Mouse (Mus musculus) left cerebral cortex, adult 8-10 months (tissue): Measurements from ENCODE around the gene Fam227a. TPM values are rescaled to one million over a fixed set of nuclear protein-coding genes. Genes with fewer than 3 reads are reported as not detected.

Source experiments
- DNase-seq, 2 experiments: peaks; one replicate each; pipeline ENCODE4 v3.0.0; 2022; ENCODE audit warnings: low spot score in 2 of 2
- total RNA-seq, 4 experiments: library from RNA; stranded (reverse); gene quantifications; 2 replicates each; pipeline ENCODE4 v1.2.4; 2022

The Fam227a gene
- 10 to 100 TPM; 10.4 to 11.4 (median 10.6) TPM for total RNA-seq

DNA sequence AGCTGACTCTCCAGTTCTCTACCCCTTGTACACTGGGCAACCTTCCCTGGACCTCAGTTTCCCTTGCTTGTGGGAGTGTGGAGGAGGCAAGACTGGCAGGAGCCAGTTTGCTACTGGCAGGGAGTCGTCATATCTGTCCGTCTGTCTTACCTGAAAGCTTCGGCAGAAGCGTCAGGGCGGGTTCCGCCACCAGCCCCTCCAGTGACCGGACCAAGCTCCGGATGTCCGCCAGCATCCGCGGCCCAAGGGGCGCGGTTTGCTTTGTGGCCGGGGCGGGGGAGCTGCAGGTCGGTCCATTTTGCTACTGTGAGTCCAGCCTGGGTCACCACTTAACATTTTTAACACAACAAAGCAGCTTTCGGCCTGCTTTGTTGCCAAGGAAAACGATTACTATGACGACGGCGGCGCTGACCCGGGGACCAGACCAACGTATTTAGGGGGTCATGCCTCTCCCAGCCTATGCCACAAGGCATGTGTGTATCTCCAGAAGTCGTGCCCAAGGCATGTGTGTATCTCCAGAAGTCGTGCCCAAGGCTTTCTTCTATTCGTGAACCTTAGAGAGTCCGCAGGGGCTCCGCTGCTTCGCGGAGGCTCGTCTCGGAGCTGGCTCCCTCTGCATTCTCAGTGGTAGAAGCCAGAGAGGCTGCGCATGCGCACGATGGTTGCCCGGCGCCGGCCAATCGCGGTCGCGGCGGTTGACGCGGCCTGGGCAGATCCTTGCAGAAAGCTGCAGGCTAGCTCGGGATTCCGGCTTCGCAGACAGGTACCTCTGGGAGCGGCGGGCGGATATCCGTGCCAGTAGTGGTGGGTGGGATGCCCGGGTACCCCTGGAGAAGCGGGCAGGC, at the start of gene Fam227a, which contains the start of gene Cby1:
Gene Fam227a (minus strand): TSS at position 426 of the 845 bp plus-strand sequence.
Gene Cby1 (plus strand): TSS at position 669 of the 845 bp plus-strand sequence.
- peak; percentile 89 to 97 for DNase-seq

DNA sequence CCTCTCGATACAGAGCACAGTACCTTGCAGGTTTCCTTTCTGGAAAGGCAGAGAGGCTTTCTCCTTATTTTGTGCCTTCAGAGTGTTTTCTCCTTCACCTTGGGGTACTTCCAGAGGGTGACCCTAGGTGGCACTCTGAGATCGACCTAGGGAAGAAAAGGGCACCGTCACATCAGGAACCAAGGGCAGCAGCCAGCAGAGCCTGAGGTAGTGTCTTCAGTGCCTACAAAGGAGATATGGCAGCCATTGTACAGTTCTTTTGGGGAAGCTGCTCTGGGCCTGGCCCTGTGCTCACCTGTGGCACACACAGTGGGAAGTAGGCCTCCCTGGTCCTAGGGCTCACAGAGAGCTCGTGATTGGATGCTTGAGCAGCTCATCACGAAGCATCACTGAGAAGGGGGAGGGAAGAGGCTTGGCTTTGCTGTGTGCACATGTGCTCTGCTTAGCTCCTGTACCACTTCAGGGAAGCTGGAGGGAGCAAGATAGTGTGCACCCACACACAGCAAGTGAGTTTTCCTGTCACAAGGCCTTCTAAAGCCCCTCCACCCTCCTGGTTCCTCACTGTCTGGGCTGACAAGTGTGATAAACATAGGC, 49.6 kb upstream of the Fam227a start:
- no peak for DNase-seq

DNA sequence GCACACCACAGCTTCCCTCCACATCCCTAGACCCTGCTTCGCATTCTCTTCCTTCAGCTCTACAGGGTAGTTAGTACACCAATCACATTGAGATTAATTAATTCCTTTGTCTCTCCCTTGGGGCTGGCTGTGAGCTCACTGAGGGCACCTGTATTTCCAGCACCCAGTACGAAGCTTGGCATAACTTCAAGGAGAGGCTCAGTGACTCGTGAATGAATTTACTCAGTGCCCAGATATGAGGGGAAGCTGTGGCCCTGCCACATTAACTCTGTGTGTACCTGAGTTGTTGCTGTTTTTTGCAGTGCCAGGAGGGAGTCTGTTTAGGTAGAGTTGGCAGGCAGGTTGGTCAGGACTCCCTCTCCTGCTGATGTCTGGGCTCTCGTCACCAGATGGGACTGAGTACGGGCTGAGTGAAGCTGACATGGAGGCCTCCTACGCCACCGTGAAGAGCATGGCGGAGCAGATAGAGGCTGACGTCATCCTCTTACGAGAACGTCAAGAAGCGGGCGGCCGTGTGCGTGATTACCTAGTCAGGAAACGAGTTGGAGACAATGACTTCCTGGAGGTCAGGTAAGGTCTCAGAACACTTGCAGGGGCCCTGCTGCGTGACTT, 48.0 kb upstream of the Fam227a start:
- no peak for DNase-seq

DNA sequence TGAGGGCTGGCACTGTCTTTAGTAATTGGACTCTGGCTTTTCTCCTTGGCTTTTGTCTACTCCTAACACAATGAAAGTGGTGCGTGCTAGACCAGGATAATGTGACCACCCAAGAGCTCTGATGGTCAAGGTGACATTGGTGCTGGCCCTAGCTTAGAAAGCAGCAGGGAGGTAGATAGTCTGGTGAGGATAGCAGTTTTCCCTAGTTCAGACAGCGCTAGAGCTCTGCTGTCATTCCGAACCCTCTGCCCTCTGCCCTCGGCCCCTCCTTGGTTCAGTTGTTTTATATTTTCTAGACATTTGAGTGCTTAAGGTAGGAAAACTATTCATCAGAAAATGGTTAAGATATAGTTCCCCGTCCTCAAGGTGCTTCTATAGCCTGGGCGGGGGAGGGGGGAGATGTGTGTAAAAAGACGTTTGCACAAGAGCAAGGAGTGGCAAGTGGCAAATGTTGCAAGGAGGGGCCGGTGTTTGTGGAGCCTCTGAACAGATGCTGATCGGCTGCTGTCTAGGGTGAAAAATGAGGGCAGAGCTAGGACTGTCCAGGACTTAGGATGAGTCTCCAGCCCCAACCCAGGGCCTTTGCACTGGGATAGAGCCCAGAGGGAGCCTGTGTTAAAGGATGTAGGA, 38.9 kb upstream of the Fam227a start:
- no peak for DNase-seq

DNA sequence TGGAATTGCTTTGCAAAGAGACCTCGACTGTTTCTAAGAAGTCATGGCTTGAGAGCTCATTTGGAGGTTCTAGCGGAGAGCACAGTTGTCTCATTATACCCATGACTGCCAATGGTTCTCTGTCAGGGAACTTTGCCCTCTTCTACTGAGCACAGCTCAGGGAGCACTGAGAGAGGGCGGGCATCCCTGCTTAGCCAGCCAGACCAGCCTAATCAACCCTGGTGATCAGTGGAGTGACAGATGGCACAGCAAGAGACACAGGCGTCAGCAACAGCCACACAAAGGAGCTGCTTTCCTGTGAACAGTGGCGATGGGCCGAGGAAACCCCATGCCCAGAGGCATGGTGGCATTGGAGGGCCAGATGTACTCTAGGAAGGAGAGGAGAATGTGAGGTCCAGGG, 38.3 kb upstream of the Fam227a start:
- no peak for DNase-seq

DNA sequence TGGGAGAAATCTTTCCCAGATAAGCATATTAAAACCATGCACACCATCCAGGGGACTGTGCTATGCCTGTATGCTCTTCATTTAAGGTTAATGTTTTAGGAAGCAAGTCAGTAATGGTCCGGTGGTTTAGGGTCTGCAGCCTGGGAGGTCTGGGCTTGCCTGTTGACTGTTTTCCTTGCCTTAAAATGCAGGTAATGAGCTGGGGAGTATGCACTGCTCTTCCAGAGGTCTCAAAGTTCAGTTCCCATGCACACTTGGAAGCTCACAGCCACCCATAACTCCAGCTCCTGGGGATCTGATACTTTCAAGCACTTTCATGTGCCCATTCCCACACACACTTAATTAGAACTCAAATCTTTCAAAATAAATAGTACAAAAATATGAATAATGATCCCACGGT, 37.8 kb upstream of the Fam227a start:
- DNase-seq = no peak

DNA sequence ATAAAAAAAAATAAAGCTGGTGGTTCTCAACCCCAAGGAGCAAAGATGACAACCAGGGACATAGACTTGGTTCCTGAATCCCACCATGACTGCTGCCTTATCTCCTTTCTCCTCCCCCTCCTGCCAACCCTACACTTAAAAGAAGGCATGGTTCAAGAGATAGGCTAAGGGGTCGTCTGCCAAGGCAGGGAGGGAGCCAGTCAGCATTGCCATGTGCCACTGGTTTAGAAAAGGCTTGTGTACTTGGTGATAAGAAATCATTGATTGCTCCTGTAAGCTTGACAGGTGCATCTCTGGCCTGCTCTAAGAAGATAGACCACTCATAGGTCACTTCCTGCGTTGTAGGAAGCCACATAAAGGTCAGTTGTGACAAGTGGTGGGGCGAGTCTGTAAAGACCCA, 36.8 kb upstream of the Fam227a start:
- no peak for DNase-seq

DNA sequence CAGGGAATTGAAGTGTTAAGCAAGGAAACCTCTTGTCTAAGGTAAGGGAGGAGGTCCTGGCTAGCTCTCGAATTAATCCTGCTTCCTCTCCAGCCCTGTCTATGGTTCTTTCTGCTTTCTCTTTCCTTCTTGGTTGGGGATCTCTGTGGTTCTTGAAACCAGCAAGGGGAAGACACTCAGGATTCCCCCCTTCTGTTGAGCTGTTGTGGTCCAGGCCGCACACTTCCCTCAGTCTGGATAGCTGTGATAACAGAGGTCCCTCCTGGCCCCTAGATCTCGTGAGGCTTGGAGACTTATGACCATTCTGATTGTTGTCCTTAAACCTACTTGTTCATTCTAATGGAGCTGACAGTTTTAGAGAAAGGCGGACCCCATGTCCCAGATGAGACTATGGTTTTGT, 35.8 kb upstream of the Fam227a start:
- DNase-seq = no peak

DNA sequence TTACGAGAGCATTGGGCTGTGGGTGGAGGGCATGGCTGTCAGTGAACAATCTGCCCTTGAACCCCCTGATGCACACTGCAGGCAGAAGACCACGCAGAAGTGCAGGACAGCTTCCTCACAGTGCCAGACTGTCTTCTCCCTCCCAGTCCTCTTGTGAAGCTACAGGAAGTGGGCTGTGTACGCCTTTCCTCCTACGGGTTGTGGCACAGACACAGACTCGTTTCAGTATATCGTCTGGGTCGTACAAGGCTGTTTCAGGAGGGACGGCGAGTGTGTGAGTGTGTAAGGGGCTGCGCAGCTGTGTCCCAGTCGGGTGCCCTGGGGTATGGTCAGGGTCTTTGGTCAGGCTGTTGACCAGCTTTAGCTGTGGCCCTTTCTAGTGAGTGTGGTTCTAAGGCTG, 35.0 kb upstream of the Fam227a start:
- DNase-seq = no peak

DNA sequence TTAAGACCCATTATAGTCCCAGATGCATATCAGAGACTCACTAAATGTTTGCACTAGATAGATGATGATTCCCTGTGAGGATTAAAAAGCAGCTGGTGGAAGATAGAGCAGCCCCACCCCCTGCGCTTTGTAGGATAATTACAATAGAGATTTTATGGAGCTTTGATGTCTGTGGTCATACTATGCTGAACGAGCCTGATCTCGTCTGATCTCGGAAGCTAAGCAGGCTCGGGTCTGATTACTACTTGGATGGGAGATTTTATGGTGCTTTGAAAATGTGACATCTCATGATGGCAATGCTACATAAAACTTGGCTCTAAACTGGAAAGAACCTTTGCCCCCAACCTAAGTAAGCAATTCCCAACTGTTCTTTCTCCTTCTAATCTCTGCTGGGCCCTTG, 33.6 kb upstream of the Fam227a start:
- DNase-seq = no peak

DNA sequence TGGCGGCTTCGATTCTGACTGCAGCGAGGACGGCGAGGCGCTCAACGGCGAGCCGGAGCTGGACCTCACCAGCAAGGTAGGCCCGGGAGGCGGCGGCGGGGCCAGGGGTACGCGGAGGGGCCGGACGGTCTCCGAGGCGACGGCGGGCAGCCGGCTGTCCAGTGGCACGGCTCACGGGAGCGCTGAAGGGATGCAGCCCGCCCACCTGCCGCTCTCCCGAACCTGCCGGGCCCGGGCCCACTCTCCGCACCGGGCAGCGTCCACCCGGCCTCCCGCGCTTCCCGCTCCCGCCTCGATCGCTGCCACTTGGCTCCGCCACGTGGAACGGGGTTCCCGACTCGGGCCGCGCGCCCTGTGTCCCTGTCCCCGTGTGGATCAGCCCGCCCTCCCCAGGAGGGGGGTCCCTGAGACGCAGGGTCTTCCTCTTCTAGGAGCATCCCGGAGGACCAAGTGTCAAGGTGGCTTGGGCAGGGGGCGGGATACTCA, 32.3 kb upstream of the Fam227a start:
- DNase-seq = peak in 1 of 2 experiments; percentile 60

DNA sequence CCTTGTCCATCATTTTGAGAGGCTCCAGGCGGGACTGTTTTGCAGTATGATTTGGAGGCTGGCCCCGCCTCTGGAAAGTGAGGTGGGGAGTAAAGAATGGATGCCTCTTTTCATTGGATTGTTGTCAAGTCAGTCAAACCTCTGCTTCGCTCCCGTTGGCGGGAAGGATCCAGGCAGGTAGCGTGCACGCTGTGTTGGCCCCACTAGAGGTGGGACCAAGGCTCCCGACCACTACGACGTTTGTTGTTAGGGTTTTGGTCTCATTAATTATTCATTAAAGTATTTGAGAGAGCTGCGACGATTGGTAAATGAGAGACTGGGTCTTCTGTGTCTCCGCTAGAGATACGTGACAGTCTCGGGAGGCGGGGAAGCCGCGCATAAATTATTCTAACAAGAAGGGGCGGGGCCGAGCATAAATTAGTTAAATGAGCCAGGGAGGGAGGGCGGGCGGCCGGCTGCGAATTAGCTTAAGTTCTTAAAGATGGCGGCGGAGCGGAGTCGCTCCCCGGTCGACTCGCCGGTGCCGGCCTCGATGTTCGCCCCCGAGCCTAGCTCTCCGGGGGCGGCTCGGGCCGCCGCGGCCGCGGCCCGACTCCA, 31.8 kb upstream of the Fam227a start, which contains the start of gene Gtpbp1:
Gene Gtpbp1 (plus strand): TSS at position 420 of the 597 bp plus-strand sequence.
- DNase-seq = peak; percentile 91 to 99

DNA sequence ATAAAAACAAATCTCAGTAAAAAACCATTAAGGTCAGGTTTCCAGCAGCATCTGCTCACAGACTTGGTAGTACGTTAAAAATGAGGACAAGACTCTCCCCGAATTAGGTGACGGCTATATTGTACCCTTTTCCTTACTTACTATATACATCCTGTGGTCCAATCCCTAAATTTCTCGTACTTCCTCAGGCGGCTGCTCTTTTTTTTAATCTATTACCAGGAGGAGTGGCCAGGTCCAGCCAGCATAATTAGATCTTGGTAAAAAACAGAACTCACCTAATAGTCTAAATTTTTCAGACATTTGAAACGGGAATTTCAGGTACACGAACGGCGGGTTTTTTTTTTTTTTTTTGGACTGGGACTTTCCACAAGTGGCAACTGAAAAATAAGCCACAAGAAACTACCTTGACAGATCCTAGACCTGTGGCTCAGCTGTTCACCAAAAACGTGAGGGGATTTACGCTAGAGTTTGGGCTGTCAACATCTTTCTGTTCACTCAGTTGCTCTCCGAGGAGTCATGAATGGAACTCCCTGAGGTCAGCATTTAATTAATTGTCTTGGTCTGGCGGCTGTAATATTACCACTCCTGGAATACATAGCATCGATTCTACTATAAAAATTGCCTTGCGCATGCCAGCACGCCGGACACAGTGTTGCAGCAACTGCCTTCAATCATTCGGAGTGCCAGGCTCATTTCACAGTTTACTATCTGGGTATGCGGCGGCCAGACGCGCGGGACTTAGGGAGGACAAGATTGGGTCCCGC, 31.1 kb upstream of the Fam227a start:
- no peak for DNase-seq

DNA sequence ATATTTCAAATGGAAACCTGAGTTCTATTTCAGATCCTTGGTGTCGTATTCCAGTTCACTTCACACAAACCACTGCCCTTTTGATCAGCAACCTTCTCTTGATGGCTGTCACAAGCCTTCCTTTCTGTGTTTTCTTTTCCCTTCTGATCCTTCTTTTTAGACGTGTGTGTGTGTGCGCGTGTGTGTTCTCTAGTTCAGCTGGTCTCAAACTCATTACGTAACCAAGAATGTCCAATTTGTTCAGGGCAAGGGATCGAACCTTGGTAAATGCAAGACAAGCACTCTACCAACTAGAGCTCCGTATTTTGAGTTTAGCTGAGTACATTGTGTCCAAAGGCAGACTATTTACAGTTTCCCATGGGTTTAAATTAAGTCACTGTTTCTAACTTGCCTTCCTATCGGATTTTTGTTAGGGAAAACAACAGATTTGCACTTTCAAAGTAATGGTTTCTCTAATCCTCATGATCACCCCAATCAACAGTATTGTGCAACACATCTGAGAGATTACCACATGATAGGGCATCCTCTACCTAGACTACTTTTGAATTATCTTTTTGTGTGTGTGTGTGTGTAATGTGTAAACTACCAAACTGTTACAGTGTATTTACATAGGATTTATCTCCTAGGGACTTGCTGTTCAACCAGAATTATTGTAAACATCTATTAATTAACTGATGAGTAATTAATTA, 29.7 kb upstream of the Fam227a start:
- DNase-seq = no peak

DNA sequence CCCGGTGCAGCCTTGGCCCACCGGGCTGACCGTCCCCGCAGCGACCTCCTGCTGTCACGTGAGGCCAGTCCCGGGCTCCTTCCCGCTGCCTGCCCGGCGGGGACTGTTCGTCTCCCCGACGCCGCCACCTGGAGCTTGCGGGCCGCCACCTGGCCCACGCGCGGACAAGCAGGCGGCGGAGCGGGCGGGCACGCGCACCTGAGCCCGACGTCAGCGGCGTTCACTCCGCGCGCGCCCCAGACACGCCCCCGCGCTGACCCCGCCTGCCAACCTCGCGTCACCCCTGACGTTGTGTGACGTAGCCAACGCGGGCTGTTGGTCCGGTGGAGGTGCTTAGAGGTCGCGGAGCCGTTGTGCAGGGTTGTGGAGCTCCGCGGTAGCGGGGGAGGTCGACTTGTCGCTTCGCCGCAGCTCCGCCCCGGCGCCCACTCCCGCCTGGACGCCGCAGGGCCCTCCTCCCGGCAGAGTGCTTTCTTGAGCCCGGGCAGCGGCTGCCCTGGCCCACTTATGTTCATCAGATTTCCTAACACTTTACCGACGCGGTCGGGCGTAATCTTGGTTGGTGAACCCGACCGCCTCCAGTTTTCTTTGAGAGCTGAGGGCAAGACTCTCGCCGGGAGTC, 29.0 kb upstream of the Fam227a start, which contains the start of gene Josd1:
Gene Josd1 (minus strand): TSS at position 274 of the 622 bp plus-strand sequence.
- peak; percentile 92 to 96 for DNase-seq

DNA sequence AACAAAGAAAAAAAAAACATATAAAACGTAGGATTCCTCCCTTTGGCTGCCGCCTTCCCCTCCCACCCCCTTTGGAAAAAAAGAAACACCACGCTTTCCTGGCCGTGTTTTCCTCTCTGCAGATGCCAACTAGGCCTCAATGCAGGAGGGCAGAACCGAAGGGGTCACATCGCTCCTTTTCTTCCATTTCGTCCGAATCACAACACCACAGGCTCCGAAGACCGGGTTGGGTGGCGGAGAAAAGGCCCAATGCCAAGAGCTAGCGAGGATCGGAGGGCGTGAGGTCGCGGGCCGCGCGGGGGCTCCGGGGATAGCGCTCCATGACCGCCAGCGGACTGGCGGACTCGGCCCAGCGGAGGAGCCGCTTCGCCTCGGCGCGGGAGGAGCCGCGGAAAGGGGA, 28.4 kb upstream of the Fam227a start:
- DNase-seq = peak; percentile 35 to 37

DNA sequence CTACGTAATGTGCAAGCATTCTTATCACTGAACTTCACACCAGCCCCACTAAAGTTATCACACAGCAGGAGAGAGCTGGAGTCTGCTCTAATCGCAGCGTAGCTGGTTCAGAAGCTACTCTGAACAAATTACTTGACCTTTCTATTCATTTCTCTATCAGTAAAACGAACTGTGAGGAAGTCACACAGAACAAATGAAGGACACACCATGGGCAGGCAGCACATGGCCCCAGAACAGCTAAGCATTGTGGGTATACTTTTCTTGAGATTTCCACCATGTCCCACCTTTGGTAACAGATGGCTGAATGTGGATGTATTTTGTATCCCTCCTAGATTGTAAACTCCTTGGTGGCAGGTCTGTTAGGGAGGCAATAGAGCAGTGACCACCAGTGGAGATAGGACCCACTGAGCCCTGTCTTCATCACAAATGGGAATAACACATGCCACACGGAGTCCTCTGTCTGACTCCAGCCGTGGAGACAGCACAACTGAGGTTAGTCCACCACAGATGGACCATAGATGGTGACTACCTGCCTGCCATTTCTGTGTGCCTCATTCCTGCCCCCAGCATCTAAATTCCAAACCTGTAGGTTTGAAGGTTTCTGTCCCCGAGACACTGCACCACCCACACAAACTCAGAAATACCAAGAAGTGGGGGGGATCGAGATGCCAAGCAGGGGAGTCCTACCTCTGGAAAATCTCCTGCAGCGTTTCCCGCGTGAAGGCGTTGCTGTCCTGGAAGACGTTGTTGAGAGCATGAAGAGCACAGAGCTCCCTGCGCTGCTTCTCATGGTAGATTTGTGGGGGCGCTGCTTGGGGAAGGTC, 27.5 kb upstream of the Fam227a start:
- DNase-seq = no peak

DNA sequence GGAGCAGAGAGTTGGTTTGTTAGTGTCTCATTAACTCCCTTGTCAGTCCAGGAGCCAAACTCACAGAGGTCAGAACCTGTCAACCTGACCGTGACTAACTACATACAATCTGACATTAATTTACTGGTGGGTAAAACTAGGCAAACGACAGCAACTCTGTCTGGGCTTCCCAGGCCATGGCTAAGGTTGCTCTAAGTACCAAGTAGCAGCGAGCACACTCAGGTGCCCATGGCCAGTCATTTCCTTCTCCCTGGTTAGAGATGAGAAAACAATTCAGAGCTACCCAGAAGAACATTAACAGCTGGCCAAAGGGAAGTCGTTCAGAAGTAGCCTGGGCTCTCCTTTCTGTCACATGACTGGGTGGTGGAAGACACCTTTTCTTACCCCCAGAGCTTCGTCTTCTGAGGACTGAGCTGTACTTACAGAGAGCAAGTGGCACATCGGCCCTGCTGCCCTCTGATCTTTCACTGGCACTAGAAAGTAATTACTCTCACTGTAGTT, 26.4 kb upstream of the Fam227a start:
- no peak for DNase-seq
